Mouse (Mus musculus) T-helper 2 cell (primary cell): ENCODE measurements around the gene Gm14685.
"Not testable (repeated sequence)": the region's sequence is repeated elsewhere in the genome, so short reads cannot be mapped to it uniquely, and the experiment has no call there.

Experiments used
- in situ Hi-C: fragments of 300-600 bp; cut with MboI, MseI; formaldehyde crosslinking; loops from one replicate; pipeline ENCODE4 v1.15.1; 2025; ENCODE audit warnings: high pct_unique_total_duplicates

Gm14685 gene

DNA sequence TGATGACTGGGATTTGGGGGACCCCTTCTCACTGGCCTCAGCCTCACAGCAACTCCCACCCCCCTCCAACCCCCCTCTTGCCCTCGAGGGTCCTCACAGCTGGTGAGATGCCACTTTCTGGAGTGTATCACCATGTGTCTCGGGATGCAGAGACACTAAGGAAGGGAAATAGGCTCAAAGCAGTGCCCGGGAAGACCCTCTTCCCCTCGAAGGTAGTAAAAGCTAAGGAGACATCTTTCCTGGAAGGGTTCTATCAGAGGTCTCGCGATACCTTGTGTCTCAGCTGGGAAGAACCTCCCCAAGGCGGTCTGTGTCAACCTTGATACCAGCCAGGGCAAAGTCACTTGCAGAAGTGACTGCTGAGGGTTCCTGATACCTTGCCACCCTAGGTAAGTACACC lies at the start of gene Gm14685:
Gm14685 (plus strand) TSS at position 301 of the 400 bp plus-strand sequence.
- in situ Hi-C loops = not testable (repeated sequence)

- in situ Hi-C loops = not testable (repeated sequence)
Measured at GRCm38 (mm10) chrX:73082267-73083055, 34.4 kb upstream of the Gm14685 start, which contains the start of gene Xlr4a. Xlr4a (minus strand) TSS chrX:73082478.

- in situ Hi-C loops = loop anchor here (5.0 kb wide), 2 partner anchors 1600 to 1810 kb away; no protein-coding TSS in a partner anchor
Measured at GRCm38 (mm10) chrX:73096941-73097508, 19.8 kb upstream of the Gm14685 start, which contains the start of gene Xlr3a. Xlr3a (minus strand) TSS chrX:73097095.

DNA sequence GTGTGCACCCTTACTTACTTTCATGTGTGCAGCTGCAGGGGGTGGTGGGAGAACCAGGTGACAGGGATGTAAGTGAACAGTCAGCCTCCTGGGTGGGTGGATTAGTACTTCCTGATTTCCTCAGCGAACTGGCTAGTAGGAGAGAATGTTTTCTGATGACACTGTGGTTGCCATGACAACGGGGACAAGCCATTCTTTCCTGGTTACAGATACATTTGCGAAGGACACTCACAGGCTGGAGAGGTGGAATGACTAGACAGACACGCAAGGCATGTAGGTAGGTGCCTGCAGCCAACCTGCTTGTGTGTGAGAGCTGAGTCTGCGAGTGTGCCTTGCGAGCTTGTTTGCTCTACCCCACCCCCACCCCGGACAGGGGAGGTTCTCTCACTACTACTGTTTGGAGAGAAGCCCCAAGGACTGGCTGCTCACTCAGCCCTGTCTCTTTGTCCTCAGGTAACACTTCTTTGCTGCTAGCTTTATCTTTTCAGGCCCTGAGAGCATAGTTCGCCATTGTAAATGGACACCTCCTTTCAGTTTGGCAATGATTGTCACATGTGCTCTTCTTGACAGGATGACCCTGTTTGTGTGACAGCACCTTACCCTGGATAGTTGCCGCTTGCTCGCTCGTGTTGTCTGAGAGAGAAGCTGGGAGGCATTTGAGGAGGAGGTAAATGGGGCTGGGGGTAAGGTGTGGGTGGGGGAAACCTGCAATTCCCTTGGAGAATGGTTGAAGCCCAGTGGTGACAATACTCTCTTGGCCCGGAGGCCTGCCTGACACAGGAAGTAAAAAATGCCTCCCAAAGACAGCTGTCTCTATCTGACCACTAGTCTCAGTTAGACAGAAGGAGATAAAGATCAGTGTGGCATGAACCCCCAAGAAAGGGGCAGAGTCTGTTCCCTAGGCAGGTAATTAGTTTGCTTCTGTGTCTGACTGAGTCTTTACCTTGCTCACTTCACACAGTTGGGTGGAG lies 6.3 kb downstream of the Gm14685 start:
- in situ Hi-C loops = not testable (repeated sequence)

DNA sequence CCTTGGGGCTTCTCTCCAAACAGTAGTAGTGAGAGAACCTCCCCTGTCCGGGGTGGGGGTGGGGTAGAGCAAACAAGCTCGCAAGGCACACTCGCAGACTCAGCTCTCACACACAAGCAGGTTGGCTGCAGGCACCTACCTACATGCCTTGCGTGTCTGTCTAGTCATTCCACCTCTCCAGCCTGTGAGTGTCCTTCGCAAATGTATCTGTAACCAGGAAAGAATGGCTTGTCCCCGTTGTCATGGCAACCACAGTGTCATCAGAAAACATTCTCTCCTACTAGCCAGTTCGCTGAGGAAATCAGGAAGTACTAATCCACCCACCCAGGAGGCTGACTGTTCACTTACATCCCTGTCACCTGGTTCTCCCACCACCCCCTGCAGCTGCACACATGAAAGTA lies 26.4 kb downstream of the Gm14685 start:
- in situ Hi-C loops = not testable (repeated sequence)

GRCm38 (mm10) chrX:73148496-73148895 lies 31.6 kb downstream of the Gm14685 start, which contains the start of gene Xlr5b:
Xlr5b (plus strand) TSS chrX:73148796.
- in situ Hi-C loops = loop anchor here (5.0 kb wide), 1 partner anchor 144 kb away; the partner anchor contains the start of genes Xlr5a and Xlr5c

GRCm38 (mm10) chrX:73149350-73149749 lies 32.5 kb downstream of the Gm14685 start, which contains the start of gene DXBay18:
DXBay18 (minus strand) TSS chrX:73149450.
- in situ Hi-C loops = loop anchor here (5.0 kb wide), 1 partner anchor 143 kb away; the partner anchor contains the start of genes Xlr5a and Xlr5c

- in situ Hi-C loops = not testable (repeated sequence)
Measured at GRCm38 (mm10) chrX:73176889-73177288, 60.0 kb downstream of the Gm14685 start, which contains the start of gene Spin2d. Spin2d (minus strand) TSS chrX:73176989.
